Mouse (Mus musculus) heart, adult 2 months (tissue): ENCODE results near the gene Gpr152.

Source experiments
- CTCF ChIP-seq: fragments of 200-600 bp; IDR thresholded peaks from 2 replicates; pipeline ENCODE4 v1.8.1; 2022; ENCODE audit warnings: antibody characterized with exemption, mild to moderate bottlenecking, moderate library complexity
- EP300 ChIP-seq: fragments of 200-500 bp; IDR thresholded peaks from 2 replicates; pipeline ENCODE4 v1.6.1; 2011; ENCODE audit warnings: low read depth, low read length, control low read depth; ENCODE audit not compliant: insufficient read depth
- POLR2A ChIP-seq: fragments of 200-500 bp; IDR thresholded peaks from 2 replicates; pipeline ENCODE4 v1.6.1; 2011; ENCODE audit warnings: mild to moderate bottlenecking, low read depth, low read length, control low read depth; ENCODE audit not compliant: insufficient read depth

GRCm38 (mm10) chr19:4172925-4173324, 33.3 kb downstream of the Gpr152 start:
- TF ChIP-seq CTCF (peak; percentile 51), POLR2A (0 out of 2 replicates have a peak, but pooled peaks have one; percentile 23), EP300 (no peak)
